Mouse (Mus musculus) CH12.LX (cell line): ENCODE results near the gene Phf14. TPM values are rescaled to one million over a fixed set of nuclear protein-coding genes. Genes with fewer than 3 reads are reported as not detected.

Experiments used
- DNase-seq: peaks from one replicate; pipeline ENCODE4 v3.0.0-alpha.2; 2013; ENCODE audit errors: extremely low read depth
- H3K27ac ChIP-seq: 2 replicates; pipeline ENCODE4 v1.5.1; 2012; ENCODE audit warnings: low read depth, mild to moderate bottlenecking, control low read depth, moderate library complexity; ENCODE audit not compliant: insufficient read depth
- H3K27me3 ChIP-seq: replicated peaks from 2 replicates; pipeline ENCODE3; 2012; ENCODE audit warnings: inconsistent platforms
- H3K36me3 ChIP-seq, 2 experiments: replicated peaks in 1 of 2; 2 replicates each; pipeline versions ENCODE3 to v1.6.1; 2012; ENCODE audit warnings: inconsistent platforms in 1 of 2, low read length in 1 of 2, mild to moderate bottlenecking in 1 of 2, mixed read lengths in 1 of 2, moderate library complexity in 1 of 2; ENCODE audit not compliant: control insufficient read depth in 1 of 2, insufficient read depth in 1 of 2
- H3K4me1 ChIP-seq, 2 experiments: 2 replicates each; pipeline ENCODE4 v1.6.1; 2012; ENCODE audit warnings: inconsistent platforms in 1 of 2, moderate library complexity in 1 of 2; ENCODE audit not compliant: insufficient read depth in 2 of 2, control insufficient read depth in 1 of 2
- H3K4me2 ChIP-seq: 2 replicates; pipeline ENCODE4 v1.6.1; 2012; ENCODE audit warnings: low read depth, mild to moderate bottlenecking, control low read depth; ENCODE audit not compliant: poor library complexity, insufficient read depth, severe bottlenecking
- H3K4me3 ChIP-seq, 3 experiments: fragments of 150-350 bp in 1 of 3; sonication (generic) in 1 of 3; replicated peaks in 1 of 3; 2 replicates each; pipeline versions ENCODE3 to v1.5.1; 2011 to 2012; ENCODE audit warnings: low read depth in 2 of 3, low read length in 2 of 3, mild to moderate bottlenecking in 2 of 3, moderate library complexity in 2 of 3, control low read depth in 1 of 3, improper control_type of control experiment in 1 of 3, inconsistent platforms in 1 of 3, mixed read lengths in 1 of 3; ENCODE audit not compliant: poor library complexity in 1 of 3
- H3K79me2 ChIP-seq: replicated peaks from 2 replicates; pipeline ENCODE4 v1.6.1; 2012; ENCODE audit warnings: mild to moderate bottlenecking, moderate library complexity; ENCODE audit not compliant: control insufficient read depth, poor library complexity, insufficient read depth, severe bottlenecking; ENCODE audit errors: extremely low read depth
- H3K9ac ChIP-seq: 2 replicates; pipeline ENCODE4 v1.6.1; 2012; ENCODE audit warnings: low read depth, mild to moderate bottlenecking, control low read depth, moderate library complexity; ENCODE audit not compliant: insufficient read depth
- H3K9me3 ChIP-seq: replicated peaks from 2 replicates; pipeline ENCODE3; 2012; ENCODE audit warnings: low read length, inconsistent platforms, mixed read lengths
- BHLHE40 ChIP-seq: IDR thresholded peaks from 2 replicates; pipeline ENCODE4 v1.6.1; 2011; ENCODE audit warnings: mild to moderate bottlenecking, low read depth, low read length, improper control_type of control experiment
- CHD2 ChIP-seq: IDR thresholded peaks from 2 replicates; pipeline ENCODE4 v1.6.1; 2011; ENCODE audit warnings: low read length, improper control_type of control experiment
- CTCF ChIP-seq, 2 experiments: IDR thresholded peaks in 1 of 2; conservative IDR thresholded peaks in 1 of 2; 2 replicates each; pipeline ENCODE4 v1.5.1; 2011 to 2012; ENCODE audit warnings: low read depth in 2 of 2, low read length in 2 of 2, improper control_type of control experiment in 1 of 2, inconsistent platforms in 1 of 2, mild to moderate bottlenecking in 1 of 2, moderate library complexity in 1 of 2
- E2F4 ChIP-seq: IDR thresholded peaks from 2 replicates; pipeline ENCODE4 v1.6.1; 2011; ENCODE audit warnings: low read depth, low read length, improper control_type of control experiment; ENCODE audit not compliant: insufficient replicate concordance
- ELF1 ChIP-seq: IDR thresholded peaks from 2 replicates; pipeline ENCODE4 v1.6.1; 2014; ENCODE audit warnings: low read depth, mild to moderate bottlenecking, inconsistent platforms, low read length, improper control_type of control experiment
- EP300 ChIP-seq: IDR thresholded peaks from 2 replicates; pipeline ENCODE4 v1.6.1; 2011; ENCODE audit warnings: low read length, improper control_type of control experiment
- ETS1 ChIP-seq: conservative IDR thresholded peaks from 2 replicates; pipeline ENCODE4 v1.6.1; 2012; ENCODE audit warnings: low read depth, mild to moderate bottlenecking, inconsistent platforms, low read length, improper control_type of control experiment, moderate library complexity
- HCFC1 ChIP-seq: IDR thresholded peaks from 2 replicates; pipeline ENCODE4 v1.6.1; 2012; ENCODE audit warnings: low read depth, mild to moderate bottlenecking, inconsistent platforms, low read length, improper control_type of control experiment
- IRF4 ChIP-seq: IDR thresholded peaks from 2 replicates; pipeline ENCODE4 v1.6.1; 2014; ENCODE audit warnings: low read depth, mild to moderate bottlenecking, inconsistent platforms, low read length, improper control_type of control experiment
- JUN ChIP-seq: IDR thresholded peaks from 2 replicates; pipeline ENCODE4 v1.6.1; 2011; ENCODE audit warnings: low read depth, mild to moderate bottlenecking, low read length, improper control_type of control experiment, moderate library complexity; ENCODE audit not compliant: insufficient read depth
- JUND ChIP-seq: conservative IDR thresholded peaks from 2 replicates; pipeline ENCODE4 v1.6.1; 2011; ENCODE audit warnings: low read depth, low read length, improper control_type of control experiment
- MAFK ChIP-seq: IDR thresholded peaks from 2 replicates; pipeline ENCODE4 v1.6.1; 2011; ENCODE audit warnings: low read length, improper control_type of control experiment; ENCODE audit not compliant: insufficient replicate concordance
- MAX ChIP-seq: IDR thresholded peaks from 2 replicates; pipeline ENCODE4 v1.6.1; 2011; ENCODE audit warnings: low read length, improper control_type of control experiment
- MAZ ChIP-seq: IDR thresholded peaks from 2 replicates; pipeline ENCODE4 v1.6.1; 2012; ENCODE audit warnings: low read depth, mild to moderate bottlenecking, inconsistent platforms, low read length, improper control_type of control experiment, moderate library complexity
- MEF2A ChIP-seq: IDR thresholded peaks from 2 replicates; pipeline ENCODE4 v1.6.1; 2014; ENCODE audit warnings: low read depth, mild to moderate bottlenecking, inconsistent platforms, low read length, improper control_type of control experiment, borderline replicate concordance
- MXI1 ChIP-seq: IDR thresholded peaks from 2 replicates; pipeline ENCODE4 v1.6.1; 2011; ENCODE audit warnings: mild to moderate bottlenecking, low read depth, low read length, improper control_type of control experiment
- MYC ChIP-seq: IDR thresholded peaks from 2 replicates; pipeline ENCODE4 v1.6.1; 2011; ENCODE audit warnings: low read depth, mild to moderate bottlenecking, improper control_type of control experiment, low read length
- NELFE ChIP-seq: IDR thresholded peaks from 2 replicates; pipeline ENCODE4 v1.6.1; 2011; ENCODE audit warnings: low read depth, low read length, improper control_type of control experiment
- NRF1 ChIP-seq: IDR thresholded peaks from 2 replicates; pipeline ENCODE4 v1.6.1; 2014; ENCODE audit warnings: low read depth, mild to moderate bottlenecking, inconsistent platforms, low read length, improper control_type of control experiment, moderate library complexity
- PAX5 ChIP-seq: IDR thresholded peaks from 2 replicates; pipeline ENCODE4 v1.6.1; 2012; ENCODE audit warnings: low read length, inconsistent platforms, mixed read lengths
- POLR2A ChIP-seq: IDR thresholded peaks from 2 replicates; pipeline ENCODE4 v1.6.1; 2011; ENCODE audit warnings: low read depth, mild to moderate bottlenecking, improper control_type of control experiment, low read length
- POLR2AphosphoS2 ChIP-seq: IDR thresholded peaks from 2 replicates; pipeline ENCODE4 v1.6.1; 2011; ENCODE audit warnings: low read depth, low read length, improper control_type of control experiment
- RAD21 ChIP-seq: IDR thresholded peaks from 2 replicates; pipeline ENCODE4 v1.6.1; 2011; ENCODE audit warnings: low read depth, mild to moderate bottlenecking, low read length, improper control_type of control experiment, moderate library complexity
- RCOR1 ChIP-seq: conservative IDR thresholded peaks from 2 replicates; pipeline ENCODE4 v1.6.1; 2012; ENCODE audit warnings: low read depth, mild to moderate bottlenecking, inconsistent platforms, low read length, improper control_type of control experiment
- SMC3 ChIP-seq: IDR thresholded peaks from 2 replicates; pipeline ENCODE4 v1.6.1; 2011; ENCODE audit warnings: low read depth, low read length, improper control_type of control experiment
- TCF12 ChIP-seq: IDR thresholded peaks from 2 replicates; pipeline ENCODE4 v1.6.1; 2014; ENCODE audit warnings: low read depth, mild to moderate bottlenecking, inconsistent platforms, low read length, improper control_type of control experiment
- UBTF ChIP-seq: IDR thresholded peaks from 2 replicates; pipeline ENCODE4 v1.6.1; 2012; ENCODE audit warnings: low read depth, mild to moderate bottlenecking, inconsistent platforms, low read length, improper control_type of control experiment, moderate library complexity
- USF1 ChIP-seq: IDR thresholded peaks from 2 replicates; pipeline ENCODE4 v1.6.1; 2014; ENCODE audit warnings: low read depth, mild to moderate bottlenecking, inconsistent platforms, low read length, improper control_type of control experiment
- ZC3H11A ChIP-seq: IDR thresholded peaks from 2 replicates; pipeline ENCODE4 v1.6.1; 2012; ENCODE audit warnings: low read depth, mild to moderate bottlenecking, inconsistent platforms, low read length, improper control_type of control experiment
- ZKSCAN1 ChIP-seq: IDR thresholded peaks from 2 replicates; pipeline ENCODE4 v1.6.1; 2012; ENCODE audit warnings: low read depth, inconsistent platforms, low read length, improper control_type of control experiment, borderline replicate concordance
- ZMIZ1 ChIP-seq: IDR thresholded peaks from 2 replicates; pipeline ENCODE4 v1.6.1; 2012; ENCODE audit warnings: low read depth, mild to moderate bottlenecking, inconsistent platforms, low read length, improper control_type of control experiment
- ZNF384 ChIP-seq: IDR thresholded peaks from 2 replicates; pipeline ENCODE4 v1.6.1; 2012; ENCODE audit warnings: low read depth, low read length, improper control_type of control experiment, inconsistent platforms
- dilution Hi-C: fragments of 300-500 bp; cut with MboI; formaldehyde crosslinking; loops from 2 replicates; pipeline ENCODE4 v1.14.3; 2020; ENCODE audit warnings: low sequenced_read_pairs; ENCODE audit not compliant: extremely low pct_unique_long_range_greater_than_20kb, extremely low pct_ligation_motif_present
- in situ Hi-C: fragments of 300-500 bp; cut with MboI; formaldehyde crosslinking; loops from 3 replicates; pipeline ENCODE4 v1.14.3; 2019; ENCODE audit warnings: low sequenced_read_pairs, low pct_ligation_motif_present, low pct_unique_long_range_greater_than_20kb, mixed read lengths
- polyA plus RNA-seq: library from polyadenylated mRNA; unstranded; fragments of >175 nt; gene quantifications from 2 replicates; pipeline ENCODE4 v1.2.1, GENCODE M21; 2012; ENCODE audit warnings: low read depth; ENCODE audit not compliant: insufficient read length
- total RNA-seq, 2 experiments: library from RNA; depleted of rRNA; stranded (reverse); fragments of 300-350 nt in 1 of 2; fragments of >200 nt in 1 of 2; gene quantifications; 2 replicates each; pipeline ENCODE4 v1.2.3; 2012 to 2014

The Phf14 gene
- total and polyA plus RNA-seq, 3 experiments: 24.7 to 41.2 (median 26.0) TPM

DNA sequence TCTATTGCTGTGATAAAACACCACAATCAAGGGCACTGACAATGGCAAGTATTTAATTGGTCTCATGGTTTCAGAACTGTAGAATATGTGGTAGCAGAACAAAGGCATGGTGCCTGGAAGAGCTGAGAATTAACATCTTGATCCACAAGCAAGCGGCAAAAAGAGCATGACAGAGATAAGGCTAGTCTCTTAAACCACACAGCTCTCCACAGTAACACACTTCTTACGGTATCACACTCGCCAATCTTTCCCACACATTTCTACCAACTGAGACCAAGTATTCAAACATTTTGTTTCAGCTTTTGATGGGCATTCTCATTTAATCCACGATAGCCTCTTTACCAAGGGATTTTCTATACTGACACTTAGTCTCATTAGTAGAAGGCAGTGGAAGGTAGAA lies 171.7 kb downstream of the Phf14 start:
- no peak overlapping the region for H3K4me2 ChIP-seq
- no peaks in the 10 kb centered on the region for H3K27me3 ChIP-seq
- in situ Hi-C loops: no loop called here
- no peak overlapping the region for H3K9ac ChIP-seq
- H3K36me3 ChIP-seq: peaks cover 4 to 8% of the 10 kb centered on the region in 2 experiments
- H3K4me1 ChIP-seq: peaks cover 7 to 43% of the 10 kb centered on the region in 2 experiments
- DNase-seq: no peak
- no peak overlapping the region for H3K4me3 ChIP-seq
- TF ChIP-seq MEF2A: no peak
- no peak for TF ChIP-seq MAZ
- TF ChIP-seq TCF12: no peak
- no peak for TF ChIP-seq CHD2
- no peak for TF ChIP-seq RAD21
- no peak for TF ChIP-seq MAX
- TF ChIP-seq HCFC1: no peak
- no peak for TF ChIP-seq NELFE
- no peak for TF ChIP-seq JUN
- TF ChIP-seq ZKSCAN1: no peak
- no peak for TF ChIP-seq USF1
- TF ChIP-seq POLR2A: no peak
- no peak for TF ChIP-seq EP300
- no peak for TF ChIP-seq MAFK
- no peak for TF ChIP-seq PAX5
- no peak for TF ChIP-seq E2F4
- no peak for TF ChIP-seq CTCF (conservative IDR thresholded peaks at IDR 0.05 in 1 of 2, IDR thresholded peaks at IDR 0.05 in 1 of 2; ENCODE audit: low read depth in 2 of 2, low read length in 2 of 2)
- no peak for TF ChIP-seq IRF4
- no peak for TF ChIP-seq SMC3
- TF ChIP-seq ZC3H11A: no peak
- H3K79me2 ChIP-seq: no peaks in the 10 kb centered on the region
- no peak overlapping the region for H3K27ac ChIP-seq
- dilution Hi-C loops: no loop called here
- no peaks in the 10 kb centered on the region for H3K9me3 ChIP-seq

DNA sequence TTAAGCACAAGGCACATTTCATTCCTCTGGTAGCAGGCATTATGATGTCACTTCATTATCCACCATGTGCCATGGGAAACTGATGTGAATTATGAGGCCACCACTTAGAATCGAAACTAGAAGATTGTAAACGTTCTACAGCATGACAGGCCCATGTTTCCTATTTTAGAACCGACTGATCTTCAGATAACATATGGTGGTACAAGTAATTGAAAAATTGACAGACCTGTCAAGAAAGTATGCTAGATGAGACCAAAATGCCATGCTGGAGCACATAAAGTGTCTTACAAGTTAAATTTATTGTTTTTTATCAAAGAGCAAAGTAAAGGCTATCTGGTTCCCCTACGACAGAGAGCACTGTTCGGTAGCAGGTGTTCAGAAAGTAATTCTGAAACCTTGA lies 172.8 kb downstream of the Phf14 start:
- DNase-seq: peak; percentile 50
- dilution Hi-C loops (no loop called here), in situ Hi-C loops (loop anchor here (5.0 kb wide), 1 partner anchor 33 kb away; no protein-coding TSS in a partner anchor)
- H3K4me2 ChIP-seq: peak overlapping the region; percentile 67; the same call in 1 of the 2 replicates
- peaks cover 7 to 43% of the 10 kb centered on the region in 2 experiments for H3K4me1 ChIP-seq
- H3K36me3 ChIP-seq: peaks cover 4 to 8% of the 10 kb centered on the region in 2 experiments
- no peak overlapping the region for H3K27ac ChIP-seq
- H3K4me3 ChIP-seq: no peak overlapping the region
- H3K27me3 ChIP-seq: no peaks in the 10 kb centered on the region
- no peaks in the 10 kb centered on the region for H3K79me2 ChIP-seq
- H3K9ac ChIP-seq: no peak overlapping the region
- no peaks in the 10 kb centered on the region for H3K9me3 ChIP-seq
- TF ChIP-seq ETS1 (peak; percentile 25; the same call in 1 of the 2 replicates), JUN (peak; percentile 17; the same call in 1 of the 2 replicates), RCOR1 (no peak), CHD2 (no peak), MAFK (peak; percentile 10; the same call in 1 of the 2 replicates), NELFE (no peak), MXI1 (0 out of 2 replicates have a peak, but pooled peaks have one; percentile 31), EP300 (peak; percentile 59; the same call in 1 of the 2 replicates), MAX (peak; percentile 42; the same call in 1 of the 2 replicates), POLR2A (no peak), IRF4 (peak; percentile 66), MEF2A (peak; percentile 81), JUND (peak; percentile 32), NRF1 (no peak), BHLHE40 (0 out of 2 replicates have a peak, but pooled peaks have one; percentile 23), ELF1 (no peak), POLR2AphosphoS2 (no peak), ZNF384 (no peak), ZMIZ1 (no peak), E2F4 (no peak), MYC (peak; percentile 63; the same call in 1 of the 2 replicates), UBTF (no peak)
